Mouse (Mus musculus): ENCODE measurements around the gene Nat10.

The Nat10 gene

DNA sequence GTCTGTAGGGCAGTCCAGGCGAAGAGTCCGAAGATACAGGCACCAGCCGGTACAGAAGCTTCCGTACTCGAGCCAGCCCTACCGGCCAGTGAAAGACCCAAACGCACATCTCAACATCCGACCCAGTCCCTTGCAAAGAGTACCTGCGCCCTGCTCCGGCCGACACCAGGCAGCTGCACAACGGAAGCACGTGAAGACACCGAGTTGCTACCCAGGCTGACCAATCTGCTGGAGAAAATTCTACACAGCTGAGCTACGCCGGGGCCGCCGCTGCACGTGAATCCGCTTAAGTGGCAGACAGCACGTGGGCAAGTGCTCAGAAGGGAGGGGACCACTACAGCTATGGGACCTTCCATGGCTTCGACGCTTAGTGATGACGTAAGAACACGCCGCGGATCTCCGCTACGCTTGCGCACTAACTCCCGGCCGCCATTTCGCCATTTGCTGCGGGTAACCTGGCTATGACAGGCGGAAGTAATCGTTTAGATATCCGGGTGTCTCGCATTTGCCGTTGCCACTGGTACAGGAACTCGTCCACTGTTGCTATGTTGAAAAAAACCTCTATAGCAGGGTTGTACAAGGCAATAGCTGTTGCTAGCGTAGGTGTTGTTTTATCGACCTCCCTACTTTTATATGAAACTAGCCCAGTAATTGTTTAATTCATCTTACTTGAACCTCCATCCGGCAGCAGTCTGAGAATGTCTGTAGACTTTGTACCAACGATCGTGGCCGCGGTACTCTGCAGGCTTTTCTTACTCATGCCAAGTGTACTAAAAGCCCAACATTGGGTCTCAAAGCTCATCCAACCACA lies at the start of gene Nat10:
TSS of gene Nat10 (minus strand) at position 365 of the 811 bp plus-strand sequence.
- in situ Hi-C loops (cut with MboI, MseI), result no loop called here

GRCm38 (mm10) chr2:103810412-103810811 lies 49.3 kb upstream of the Nat10 start:
- in situ Hi-C loops (cut with MboI, MseI), result no loop called here

DNA sequence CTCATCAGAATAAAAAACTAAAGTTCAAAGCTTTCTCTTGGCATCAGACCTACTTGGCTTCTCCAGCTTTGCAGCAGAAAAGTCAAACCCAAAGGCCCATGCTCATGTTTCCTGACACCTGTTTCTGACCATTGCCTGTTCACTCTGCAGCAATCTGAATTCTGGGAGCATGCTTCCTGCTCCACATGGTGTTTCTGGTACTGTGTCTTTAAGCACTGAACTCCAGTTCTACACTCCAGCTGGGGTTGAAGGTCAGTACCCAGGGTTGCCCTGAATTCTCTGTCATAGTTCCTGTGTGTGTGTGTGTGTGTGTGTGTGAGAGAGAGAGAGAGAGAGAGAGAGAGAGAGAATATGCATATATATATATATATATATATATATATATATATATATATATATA lies 47.4 kb upstream of the Nat10 start:
- in situ Hi-C loops (cut with MboI, MseI), result no loop called here

DNA sequence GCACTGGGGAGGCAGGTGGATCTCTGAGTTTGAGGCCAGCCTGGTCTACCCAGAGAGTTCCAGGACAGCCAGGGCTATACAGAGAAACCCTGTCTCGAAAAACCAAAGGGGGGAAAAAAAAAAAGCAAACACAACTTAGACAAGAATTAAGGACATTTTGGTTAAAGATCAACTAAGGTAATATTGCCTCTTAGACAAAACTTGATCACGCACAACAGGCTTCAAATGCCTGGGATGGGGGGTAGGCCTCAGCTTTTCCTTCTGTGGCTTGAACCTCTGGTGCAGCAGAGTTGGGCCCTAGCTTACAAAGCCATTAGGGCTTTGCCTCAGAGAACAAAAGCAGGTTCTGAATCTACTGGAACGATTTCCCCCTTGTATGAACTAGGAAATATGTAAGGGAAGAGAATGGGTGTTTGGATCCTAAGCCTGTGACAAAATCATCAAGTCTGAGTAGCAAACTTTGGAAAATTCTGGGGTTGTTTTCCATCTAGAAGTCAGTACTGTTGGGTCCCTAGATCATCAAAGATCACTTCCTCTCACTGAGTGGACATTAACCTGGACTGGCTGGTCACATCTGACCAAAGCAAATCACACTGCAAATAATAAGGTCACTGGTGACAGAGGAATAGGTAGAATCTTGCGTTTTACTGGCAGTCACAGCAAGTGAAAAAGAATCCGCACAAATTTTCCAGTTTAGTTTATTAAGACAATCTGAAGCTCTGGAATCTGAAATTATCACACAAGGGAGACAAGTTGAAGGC lies 42.9 kb upstream of the Nat10 start:
- in situ Hi-C loops (cut with MboI, MseI), result no loop called here

DNA sequence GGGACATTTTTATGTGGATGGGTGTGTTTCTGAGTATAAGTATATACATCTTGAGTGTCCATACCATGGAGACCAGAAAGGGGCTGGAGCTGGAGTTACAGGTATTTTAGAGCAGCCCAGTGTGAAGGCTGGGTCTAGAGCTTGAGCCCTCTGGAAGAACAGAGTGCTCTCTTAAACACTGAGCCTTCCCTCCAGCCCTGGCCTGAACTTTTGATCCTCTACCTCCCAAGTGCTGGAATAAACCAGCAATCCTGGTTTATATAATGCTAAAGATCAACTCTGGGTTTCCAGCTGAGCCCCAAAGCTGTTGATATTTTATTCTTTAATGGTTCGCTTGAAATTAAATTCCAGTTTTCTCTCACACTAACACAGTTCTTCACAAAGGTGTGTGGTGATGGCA lies 41.4 kb upstream of the Nat10 start:
- in situ Hi-C loops (cut with MboI, MseI), result no loop called here

DNA sequence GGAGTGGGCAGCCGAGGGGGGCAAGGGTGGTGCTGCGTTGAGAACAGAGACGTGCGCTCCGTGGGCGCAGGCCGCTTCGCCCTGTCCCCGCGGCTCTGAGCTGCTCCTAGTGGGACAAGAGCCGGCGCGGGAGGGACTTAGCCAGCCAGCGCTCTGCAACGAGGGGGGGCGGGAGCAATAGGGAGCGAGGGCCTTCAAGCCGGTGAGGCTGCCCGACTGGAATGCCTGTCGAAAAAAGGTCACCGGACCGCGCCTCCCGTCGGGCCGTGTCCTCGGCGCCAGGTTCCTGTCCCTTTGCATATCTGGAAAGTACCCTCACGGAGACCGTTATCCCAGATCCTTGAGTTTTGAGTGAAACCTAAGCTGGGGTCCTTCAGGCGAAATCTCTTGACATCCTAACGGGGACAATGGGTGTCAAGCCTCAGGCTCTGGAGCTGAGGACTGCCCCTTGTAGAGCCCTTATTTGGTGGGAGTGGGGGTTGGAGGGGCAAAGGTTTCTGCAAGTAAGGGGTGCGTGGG lies 36.5 kb upstream of the Nat10 start, which contains the start of gene Caprin1:
TSS of gene Caprin1 (minus strand) at position 159 of the 519 bp plus-strand sequence.
- in situ Hi-C loops (cut with MboI, MseI), result no loop called here

- in situ Hi-C loops (cut with MboI, MseI), result no loop called here
Measured at GRCm38 (mm10) chr2:103796861-103797466, 35.9 kb upstream of the Nat10 start.

DNA sequence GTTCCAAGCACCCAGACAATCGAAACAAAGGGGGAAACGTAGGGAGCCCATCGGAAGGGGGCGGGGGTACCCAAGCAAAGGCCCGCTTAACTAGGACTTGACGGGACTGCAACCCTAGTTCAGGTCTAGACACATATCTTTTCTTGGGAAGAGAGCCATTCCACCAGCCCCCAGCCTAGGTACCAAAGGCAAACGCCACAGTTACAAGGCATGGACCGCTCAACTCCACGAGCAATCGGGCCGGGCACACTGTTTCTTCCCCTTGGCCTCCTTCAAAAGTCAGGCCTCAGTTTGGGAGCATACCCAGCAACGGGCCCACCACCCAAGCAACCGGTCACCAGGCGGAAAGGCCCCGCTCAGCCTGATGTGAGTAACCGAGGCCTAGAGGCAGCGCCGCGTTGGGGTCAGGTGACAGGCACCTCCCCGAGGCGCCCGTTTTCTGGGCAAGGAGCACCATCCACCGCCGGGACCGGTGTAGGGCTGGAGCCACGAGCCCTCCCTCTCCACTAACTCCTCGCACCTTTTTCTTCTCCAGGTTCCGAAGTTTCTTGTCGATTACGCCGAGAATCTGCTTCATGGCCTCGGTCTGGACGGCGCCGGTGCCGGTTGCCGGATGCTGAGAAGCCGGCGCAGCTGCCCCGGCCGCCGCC lies 35.3 kb upstream of the Nat10 start:
- in situ Hi-C loops (cut with MboI, MseI), result no loop called here

- in situ Hi-C loops (cut with MboI, MseI), result no loop called here
Measured at GRCm38 (mm10) chr2:103795843-103796210, 34.8 kb upstream of the Nat10 start.

GRCm38 (mm10) chr2:103792009-103792408 lies 30.9 kb upstream of the Nat10 start:
- in situ Hi-C loops (cut with MboI, MseI), result no loop called here

GRCm38 (mm10) chr2:103785735-103786134 lies 24.7 kb upstream of the Nat10 start:
- in situ Hi-C loops (cut with MboI, MseI), result no loop called here

GRCm38 (mm10) chr2:103784621-103785020 lies 23.6 kb upstream of the Nat10 start:
- in situ Hi-C loops (cut with MboI, MseI), result no loop called here

GRCm38 (mm10) chr2:103762492-103762891 lies 1.4 kb upstream of the Nat10 start:
- in situ Hi-C loops (cut with MboI, MseI), result no loop called here

GRCm38 (mm10) chr2:103761993-103762392 lies 923 bp upstream of the Nat10 start:
- in situ Hi-C loops (cut with MboI, MseI), result no loop called here

GRCm38 (mm10) chr2:103760421-103760820 lies 649 bp downstream of the Nat10 start:
- in situ Hi-C loops (cut with MboI, MseI), result no loop called here

DNA sequence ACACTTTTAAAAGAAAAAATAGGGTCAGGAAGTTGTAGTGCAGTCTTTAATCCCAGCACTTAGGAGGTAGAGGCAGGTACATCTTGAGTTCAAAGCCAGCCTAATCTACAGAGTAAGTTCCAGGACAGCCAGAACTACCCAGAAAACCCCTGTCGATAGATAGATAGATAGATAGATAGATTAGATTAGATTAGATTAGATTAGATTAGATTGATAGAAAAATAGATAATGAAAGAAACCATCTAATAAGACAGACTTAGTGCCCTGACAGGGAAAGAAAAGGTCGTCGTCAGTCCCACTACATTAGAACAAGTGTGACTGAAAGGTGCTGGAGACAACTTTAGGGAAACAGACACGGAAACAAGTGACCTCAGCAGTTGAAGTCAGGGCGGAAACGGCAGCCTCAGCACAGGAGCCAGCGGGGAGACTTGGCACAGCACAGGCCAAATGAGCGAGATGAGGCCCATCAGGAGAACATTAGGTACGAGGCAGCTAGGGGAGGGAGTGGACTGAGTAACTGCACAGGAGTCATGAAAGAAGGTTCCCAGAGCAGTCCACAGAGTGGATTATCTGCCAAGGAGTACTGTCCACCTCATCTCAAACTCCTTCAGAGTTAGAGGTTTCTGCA lies 5.5 kb downstream of the Nat10 start:
- in situ Hi-C loops (cut with MboI, MseI), result no loop called here

DNA sequence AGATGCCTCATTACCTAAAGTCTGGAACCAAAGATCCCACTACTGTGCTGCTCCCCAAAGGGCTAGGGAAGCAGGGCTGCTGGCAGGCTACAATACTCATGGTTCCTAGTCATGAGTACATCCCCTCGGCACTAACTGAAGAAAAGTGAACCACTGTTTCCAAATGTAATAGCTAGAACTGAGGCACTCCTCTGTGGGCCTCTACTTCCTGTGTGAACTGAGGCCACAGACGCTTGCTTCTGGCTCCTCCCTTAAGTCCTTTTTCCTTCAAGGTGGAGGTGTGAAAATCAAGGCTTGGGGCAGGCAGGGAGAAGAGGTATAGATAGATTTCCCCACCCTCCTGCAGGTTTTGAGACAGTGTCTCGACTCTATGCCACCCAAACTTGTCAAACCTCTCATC lies 6.5 kb downstream of the Nat10 start:
- in situ Hi-C loops (cut with MboI, MseI), result no loop called here

DNA sequence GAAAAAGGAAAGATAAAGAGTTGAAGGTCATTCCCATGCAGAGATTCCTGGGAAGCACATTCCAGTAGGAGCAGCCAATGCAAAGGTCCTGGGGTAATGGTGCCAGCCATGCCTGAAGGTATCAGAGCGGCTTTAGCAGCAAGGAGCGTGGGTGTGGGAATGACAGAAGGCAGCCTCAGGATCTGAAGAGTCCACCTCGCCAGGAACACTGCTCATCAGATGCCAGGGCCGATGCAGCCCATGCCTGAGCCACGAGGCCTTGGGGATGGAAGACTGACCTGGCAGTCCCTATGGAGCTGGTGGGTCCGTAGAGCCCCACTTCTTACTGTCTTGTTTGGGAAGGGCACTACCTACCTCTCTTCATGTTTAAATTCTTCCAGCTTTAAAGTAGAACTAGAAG lies 9.3 kb downstream of the Nat10 start:
- in situ Hi-C loops (cut with MboI, MseI), result no loop called here

- in situ Hi-C loops (cut with MboI, MseI), result loop anchor here (5.0 kb wide), 1 partner anchor 253 kb away; no protein-coding TSS in a partner anchor
Measured at GRCm38 (mm10) chr2:103749091-103749490, 12.0 kb downstream of the Nat10 start.

DNA sequence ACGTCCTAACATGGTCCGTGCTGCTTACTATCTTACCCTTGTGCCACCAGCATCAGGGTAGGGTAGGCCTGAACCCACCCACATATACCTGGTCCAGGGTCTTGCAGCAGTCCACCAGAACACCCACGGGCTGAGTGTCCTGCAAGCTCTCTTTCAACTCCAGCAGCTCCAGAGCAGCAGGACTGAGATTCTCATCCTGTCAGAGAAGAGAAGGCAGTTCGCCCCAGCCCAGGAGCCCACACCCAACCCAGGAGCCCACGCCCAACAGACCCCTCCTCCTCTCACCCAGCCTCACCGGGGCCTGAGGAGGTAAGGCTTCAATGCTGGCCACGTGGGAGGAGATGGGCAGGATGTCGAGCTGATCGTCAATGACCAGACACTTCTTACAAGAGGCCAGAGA lies 13.2 kb downstream of the Nat10 start:
- in situ Hi-C loops (cut with MboI, MseI), result loop anchor here (5.0 kb wide), 1 partner anchor 254 kb away; no protein-coding TSS in a partner anchor

DNA sequence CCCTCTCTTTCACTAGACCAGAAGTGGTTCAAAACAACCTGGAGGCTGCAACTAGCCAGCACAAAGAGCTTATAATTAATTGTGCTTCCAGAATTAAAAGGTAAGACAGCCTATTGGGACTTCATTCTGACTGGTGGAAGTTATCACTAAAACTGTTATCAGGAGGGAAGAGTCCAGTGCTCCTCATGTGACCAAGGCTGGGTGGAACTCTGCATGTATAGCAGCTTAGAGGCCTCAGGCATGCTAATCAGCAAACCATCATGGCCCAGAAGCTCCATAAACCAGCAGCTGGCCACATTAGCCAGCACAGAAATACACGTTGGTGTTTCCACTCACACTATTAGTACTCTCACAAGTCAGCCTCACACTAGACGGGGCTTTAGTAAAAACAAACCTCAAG lies 14.3 kb downstream of the Nat10 start:
- in situ Hi-C loops (cut with MboI, MseI), result loop anchor here (5.0 kb wide), 1 partner anchor 256 kb away; no protein-coding TSS in a partner anchor
